Mouse (Mus musculus) left cerebral cortex, postnatal 4 days (tissue): ENCODE measurements around the gene Olfr224. TPM values are rescaled to one million over a fixed set of nuclear protein-coding genes. Genes with fewer than 3 reads are reported as not detected.
"Not testable (repeated sequence)": the region's sequence is repeated elsewhere in the genome, so short reads cannot be mapped to it uniquely, and the experiment has no call there.

Experiments
- DNase-seq: peaks from one replicate; pipeline ENCODE4 v3.0.0-alpha.2; 2022
- intact Hi-C: fragments of 180-260 bp; cut with DNase I; formaldehyde crosslinking; loops from one replicate; pipeline ENCODE4 v1.15.1; 2025
- total RNA-seq, 2 experiments: library from RNA; stranded (reverse); gene quantifications; 2 replicates each; pipeline ENCODE4 v1.2.3; 2021

Olfr224 gene
- total RNA-seq, result not detected

- intact Hi-C loops, result no loop called here
These were observed at the start of gene Olfr224 for GRCm38 (mm10) chr11:58570405-58570804. TSS of gene Olfr224 (minus strand) at chr11:58570553.

GRCm38 (mm10) chr11:58618793-58619192 lies 48.4 kb upstream of the Olfr224 start:
- no peak for DNase-seq
- intact Hi-C loops, result no loop called here

More at GRCm38 (mm10) chr11:58570405-58570804, at the start of gene Olfr224:
- DNase-seq, result no peak

DNA sequence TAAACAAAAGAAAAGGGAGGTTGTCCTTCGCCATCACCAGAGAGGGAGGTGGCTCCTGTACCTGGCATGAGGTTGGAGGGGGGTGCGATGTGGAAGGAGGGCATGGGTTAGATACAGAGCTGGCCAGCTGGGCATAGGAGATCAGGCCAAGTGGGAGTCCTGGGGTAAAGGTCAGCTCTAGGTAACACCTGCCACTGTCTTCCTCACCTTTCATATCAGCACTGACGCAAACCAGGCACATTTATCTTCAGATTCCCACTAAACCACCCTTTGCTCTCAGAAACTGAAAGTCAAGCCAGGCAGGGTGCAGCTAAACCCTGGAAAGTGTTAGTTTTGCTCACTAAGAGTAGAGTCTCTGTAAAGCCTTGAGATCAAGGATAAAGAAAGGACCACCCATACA lies 48.0 kb upstream of the Olfr224 start:
- DNase-seq, result no peak
- intact Hi-C loops, result no loop called here

GRCm38 (mm10) chr11:58615975-58616374 lies 45.6 kb upstream of the Olfr224 start, which contains the start of gene 2210407C18Rik:
TSS of gene 2210407C18Rik (minus strand) at chr11:58616075.
- intact Hi-C loops, result no loop called here
- DNase-seq, result no peak

- intact Hi-C loops, result no loop called here
- DNase-seq, result peak; percentile 29
These were observed 44.2 kb upstream of the Olfr224 start for GRCm38 (mm10) chr11:58614526-58614925.

DNA sequence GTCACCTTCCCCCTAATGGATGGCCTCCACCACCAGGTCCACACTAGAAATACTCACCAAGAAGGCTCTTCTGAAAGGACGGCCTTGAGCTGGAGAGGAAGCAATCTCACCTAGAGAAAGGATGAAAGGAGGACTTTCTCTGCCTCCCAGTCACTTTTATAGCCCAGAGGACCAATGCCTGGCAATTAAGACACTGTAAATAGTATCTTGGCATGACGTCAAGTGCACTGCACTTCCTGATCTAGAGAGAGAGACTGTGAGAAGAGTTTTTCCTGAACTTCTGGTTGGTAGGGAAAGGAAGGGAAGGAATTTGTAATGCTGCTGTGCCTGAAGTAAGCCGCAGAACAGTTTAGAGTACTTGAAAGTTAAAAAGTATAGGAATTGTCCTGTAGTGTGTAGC lies 43.0 kb upstream of the Olfr224 start:
- DNase-seq, result no peak
- intact Hi-C loops, result no loop called here

DNA sequence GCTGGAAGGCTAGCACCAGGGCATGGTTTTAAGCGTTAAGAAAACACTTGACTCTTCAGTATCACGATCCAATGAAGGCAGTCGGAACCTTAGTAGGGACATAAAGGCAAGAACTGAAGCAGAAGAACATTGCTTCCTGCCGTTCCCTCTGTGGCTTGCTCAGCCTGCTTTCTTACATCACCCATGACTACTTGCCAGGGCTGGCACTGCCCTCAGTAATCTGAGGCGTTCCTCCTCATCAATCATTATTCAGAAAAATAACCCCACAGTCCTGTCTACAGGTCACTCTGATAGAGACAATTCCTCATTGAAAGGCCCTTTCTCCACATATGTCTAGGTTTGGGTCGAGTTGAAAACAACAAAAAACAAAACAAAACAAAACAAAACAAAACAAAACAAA lies 36.7 kb upstream of the Olfr224 start:
- intact Hi-C loops, result no loop called here

GRCm38 (mm10) chr11:58606177-58606919 lies 36.0 kb upstream of the Olfr224 start:
- intact Hi-C loops, result no loop called here

More for the DNA sequence above, 36.7 kb upstream of the Olfr224 start:
- no peak for DNase-seq

DNA sequence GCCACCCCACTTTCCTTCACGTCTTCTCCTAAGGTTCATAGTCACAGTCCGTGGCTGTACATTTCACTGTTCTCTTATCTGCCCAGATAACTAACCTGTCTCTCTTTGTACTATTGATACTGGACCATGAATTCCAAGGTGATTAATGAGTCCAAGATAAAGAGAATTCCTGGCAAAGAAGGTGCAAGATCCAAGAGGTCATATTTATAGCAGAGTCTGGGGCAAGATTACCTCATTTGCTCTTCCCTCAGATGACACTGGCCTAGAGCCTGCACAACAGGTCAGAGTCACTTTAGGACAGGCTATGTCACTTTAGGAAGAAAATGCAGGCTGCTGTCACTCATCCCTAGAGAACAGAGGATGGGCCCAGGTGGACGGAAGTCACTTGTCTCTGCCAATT lies 34.9 kb upstream of the Olfr224 start:
- intact Hi-C loops, result no loop called here
- DNase-seq, result no peak

More at GRCm38 (mm10) chr11:58606177-58606919, 36.0 kb upstream of the Olfr224 start:
- no peak for DNase-seq

DNA sequence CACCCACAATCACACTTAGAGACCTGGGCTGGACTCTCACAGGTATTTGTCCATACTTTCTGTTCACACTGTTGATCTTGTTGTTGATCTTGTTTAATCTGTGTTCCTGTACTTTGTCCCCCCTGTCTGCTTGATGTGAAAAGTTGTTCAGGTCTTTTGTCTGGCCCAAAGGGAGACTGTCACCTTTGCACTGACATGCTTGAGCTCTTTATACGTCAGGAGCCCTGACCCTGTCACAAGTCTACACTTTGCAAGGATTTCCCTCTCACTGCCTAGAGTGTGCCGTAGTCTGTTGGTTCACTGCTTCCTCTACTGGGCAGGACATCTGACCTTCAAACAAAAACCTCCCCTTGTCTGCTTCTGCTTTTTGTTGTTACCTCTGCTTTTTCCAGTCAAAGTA lies 34.3 kb upstream of the Olfr224 start:
- intact Hi-C loops, result no loop called here
- DNase-seq, result no peak

DNA sequence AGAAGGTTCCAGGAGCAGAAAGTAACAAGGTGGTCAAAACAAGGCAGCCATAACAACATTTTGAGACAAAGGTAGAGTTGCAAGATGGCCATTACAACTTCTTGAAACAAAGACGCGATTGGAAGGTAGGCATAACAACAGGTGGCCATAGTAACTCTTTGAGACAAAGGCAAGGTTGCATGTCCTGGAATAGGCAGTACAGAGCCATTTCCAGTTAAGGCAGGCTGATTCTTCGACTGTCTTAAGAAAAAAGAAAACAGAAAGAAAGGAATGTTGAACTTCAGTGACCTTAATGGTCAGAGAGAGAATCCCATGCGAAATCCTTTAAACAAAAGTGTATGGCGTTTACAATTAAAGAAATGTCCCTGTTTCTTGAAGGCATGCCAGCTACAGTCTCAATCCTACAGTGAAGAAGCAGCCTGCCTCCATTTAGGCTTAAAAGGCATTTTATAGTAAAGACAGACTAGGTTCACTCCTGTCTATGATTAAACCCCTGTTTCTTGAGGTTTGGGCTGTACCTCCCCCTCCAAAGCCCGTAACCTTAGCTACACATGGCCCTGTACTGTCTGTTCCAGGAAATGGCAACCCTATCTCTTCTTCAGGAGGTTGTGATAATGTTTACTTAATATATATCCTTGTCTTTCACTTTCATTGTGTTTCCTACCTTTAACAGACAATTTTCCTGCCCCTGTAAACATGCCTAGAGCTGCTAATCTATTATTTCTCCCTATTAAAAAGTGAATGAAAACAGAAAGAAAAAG lies 32.6 kb upstream of the Olfr224 start:
- intact Hi-C loops, result no loop called here

GRCm38 (mm10) chr11:58602062-58602461 lies 31.7 kb upstream of the Olfr224 start:
- no peak for DNase-seq
- intact Hi-C loops, result no loop called here

More for the DNA sequence above, 32.6 kb upstream of the Olfr224 start:
- no peak for DNase-seq

DNA sequence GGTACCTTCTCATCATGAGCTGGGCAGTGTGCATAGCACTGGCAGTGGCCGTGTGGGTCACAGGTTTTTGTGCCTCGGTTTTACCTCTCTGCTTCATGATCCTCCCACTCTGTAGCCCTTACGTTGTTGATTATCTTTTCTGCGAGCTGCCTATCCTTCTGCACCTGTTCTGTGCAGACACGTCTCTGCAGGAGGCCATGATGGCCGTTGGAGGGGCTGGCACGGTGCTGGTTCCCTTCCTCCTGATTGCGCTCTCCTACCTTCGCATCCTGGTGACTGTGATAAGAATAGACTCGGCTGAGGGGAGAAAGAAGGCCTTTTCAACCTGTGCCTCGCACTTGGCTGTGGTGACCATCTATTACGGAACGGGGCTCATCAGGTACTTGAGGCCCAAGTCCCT lies 27.5 kb upstream of the Olfr224 start:
- intact Hi-C loops, result no loop called here
- no peak for DNase-seq

GRCm38 (mm10) chr11:58594814-58595213 lies 24.5 kb upstream of the Olfr224 start, which contains the start of gene Olfr324:
TSS of gene Olfr324 (plus strand) at chr11:58595114.
- no peak for DNase-seq
- intact Hi-C loops, result no loop called here

GRCm38 (mm10) chr11:58588620-58589250 lies 18.4 kb upstream of the Olfr224 start:
- intact Hi-C loops, result no loop called here
- DNase-seq, result no peak

- intact Hi-C loops, result no loop called here
- DNase-seq, result peak; percentile 43
These were observed 17.6 kb upstream of the Olfr224 start for GRCm38 (mm10) chr11:58587898-58588348.

DNA sequence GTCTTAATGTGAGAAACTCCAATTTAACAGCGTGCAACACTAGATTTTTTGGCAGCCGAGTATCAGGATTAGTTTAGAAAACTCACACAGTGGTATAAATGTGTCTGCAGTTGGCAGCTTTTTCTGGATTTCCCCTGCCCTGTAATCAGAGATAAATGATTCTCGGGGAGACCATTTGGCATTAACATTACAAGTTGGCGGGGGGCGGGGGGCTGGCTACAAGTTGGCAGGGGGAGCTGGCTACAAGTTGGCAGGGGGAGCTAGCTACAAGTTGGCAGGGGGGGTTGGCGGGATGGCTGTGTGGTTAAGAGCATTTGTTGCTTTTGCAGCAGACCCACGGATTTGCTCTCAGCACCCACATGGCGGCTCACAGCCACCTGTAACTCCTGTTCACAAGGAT lies 8.3 kb upstream of the Olfr224 start:
- intact Hi-C loops, result no loop called here
- DNase-seq, result peak; percentile 58

DNA sequence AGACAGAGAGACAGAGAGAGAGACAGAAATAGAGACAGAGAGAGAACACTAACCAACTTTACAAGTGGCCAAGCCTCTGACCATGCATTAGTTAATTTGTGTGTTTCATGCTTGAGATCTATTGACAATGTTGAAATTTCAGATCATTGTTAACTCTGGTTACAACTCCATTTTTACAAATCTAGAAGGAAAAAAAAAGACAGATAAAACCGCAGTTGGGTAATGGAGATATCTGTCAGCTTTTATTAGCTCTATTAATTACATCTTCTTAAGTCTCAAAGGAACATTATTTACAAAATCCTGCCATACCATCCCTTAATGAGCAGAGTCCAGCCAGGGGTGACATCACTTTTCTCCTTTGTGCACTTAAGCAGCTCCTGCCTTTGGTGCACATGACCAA lies 7.1 kb upstream of the Olfr224 start, which contains the start of gene Olfr325:
TSS of gene Olfr325 (plus strand) at position 301 of the 400 bp plus-strand sequence.
- DNase-seq, result no peak
- intact Hi-C loops, result no loop called here

GRCm38 (mm10) chr11:58555536-58555935 lies 14.8 kb downstream of the Olfr224 start, which contains the start of gene Olfr328:
TSS of gene Olfr328 (minus strand) at chr11:58555636.
- no peak for DNase-seq
- intact Hi-C loops, result no loop called here

DNA sequence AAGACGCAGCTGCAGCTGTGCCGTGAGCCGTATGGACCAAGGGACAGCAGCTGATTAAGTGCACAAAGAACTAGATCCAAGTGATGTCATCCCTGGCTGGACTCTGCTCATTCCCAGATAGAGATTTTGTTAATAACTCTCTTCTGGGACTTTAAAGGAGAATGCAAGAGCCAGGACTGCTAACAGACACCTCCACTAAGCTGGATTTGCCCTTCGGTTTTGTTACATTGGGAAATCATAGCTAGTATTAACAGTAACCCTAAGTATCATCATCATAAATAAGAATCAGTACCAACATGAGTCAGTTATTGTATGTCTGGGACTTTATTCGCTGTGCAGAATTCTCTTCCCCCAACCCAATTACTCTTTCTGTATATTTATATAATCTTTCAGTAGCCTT lies 24.0 kb downstream of the Olfr224 start, which contains the start of gene Olfr329-ps:
TSS of gene Olfr329-ps (minus strand) at position 101 of the 400 bp plus-strand sequence.
- intact Hi-C loops, result no loop called here
- DNase-seq, result no peak

GRCm38 (mm10) chr11:58534736-58535135 lies 35.6 kb downstream of the Olfr224 start, which contains the start of gene Olfr330:
TSS of gene Olfr330 (minus strand) at chr11:58534836.
- intact Hi-C loops, DNase-seq: not testable (repeated sequence)
